Comparison of ENCODE assay signal across 13 mouse cellular contexts in the genomic region with DNA sequence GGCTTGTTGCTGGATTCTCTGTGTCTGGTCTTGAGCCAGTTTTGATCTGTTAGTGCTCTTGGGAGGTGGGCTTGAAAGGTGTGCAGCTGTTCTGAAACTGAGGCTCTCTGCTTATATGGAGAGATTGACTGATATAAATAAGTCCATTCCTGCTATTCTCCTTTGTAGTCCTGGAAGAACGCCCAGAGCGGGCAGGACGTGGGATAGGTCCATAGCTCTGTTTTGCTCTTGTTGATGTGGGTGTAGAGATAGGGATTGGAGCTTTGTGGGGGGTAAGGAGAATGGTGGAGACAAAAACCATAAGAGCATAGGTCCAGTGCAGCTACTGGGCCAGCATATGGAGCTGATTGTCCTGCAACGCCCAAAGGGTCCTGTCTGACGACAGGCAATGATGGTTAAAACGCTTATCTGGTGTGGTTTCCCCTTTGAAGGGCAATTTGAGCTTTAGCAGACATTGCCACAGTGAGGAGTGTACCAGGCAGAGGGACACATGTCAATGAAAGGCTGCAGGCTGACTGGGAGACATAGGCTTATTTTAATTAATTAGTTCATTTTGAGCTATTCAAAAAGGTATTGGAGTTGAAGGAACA. TPM values are rescaled to one million over a fixed set of nuclear protein-coding genes. Genes with fewer than 3 reads are reported as not detected.
DNase-seq lines count a peak whose midpoint lies in the region; ATAC-seq and TF ChIP-seq lines count a peak whose summit lies in the region.
"Had no signal": no experiment of that assay in that cellular context is flagged by ENCODE, and none has a peak within 500 bp of the region (broad histone marks: within the 10 kb centered on the region; RNA-seq: fewer than 3 reads in every experiment).

No protein-coding gene starts in this region.

- H3K27ac ChIP-seq in heart, embryonic 12.5 days (ENCODE audit: poor library complexity, severe bottlenecking), result no peak overlapping the region
- no peak overlapping the region for H3K27ac ChIP-seq in heart, adult 2 months
- H3K27ac ChIP-seq in liver, embryonic 12.5 days, result no peak overlapping the region
- H3K27ac ChIP-seq in midbrain, embryonic 11.5 days (ENCODE audit: low read depth, low read length), result no peak overlapping the region
- H3K27ac ChIP-seq: intestine, embryonic 15.5 days; limb, embryonic 13.5 days had no signal

- TF ChIP-seq EP300 in heart, adult 2 months (IDR thresholded peaks at IDR 0.05; ENCODE audit: insufficient read depth, low read depth, low read length), result no peak

- no peaks in the 10 kb centered on the region for H3K79me2 ChIP-seq in heart, adult 2 months (replicated peaks; ENCODE audit: control insufficient read depth, insufficient read depth, low read length)

- TF ChIP-seq CTCF in heart, adult 2 months (IDR thresholded peaks at IDR 0.05), result no peak

- H3K9me3 ChIP-seq in heart, embryonic 12.5 days (replicated peaks), result no peaks in the 10 kb centered on the region
- H3K9me3 ChIP-seq in liver, embryonic 12.5 days (replicated peaks), result no peaks in the 10 kb centered on the region
- no peaks in the 10 kb centered on the region for H3K9me3 ChIP-seq in midbrain, embryonic 11.5 days (ENCODE audit: control insufficient read depth, low read length)
- H3K9me3 ChIP-seq: intestine, embryonic 15.5 days; limb, embryonic 13.5 days had no signal

- 51% methylated on average over 6 of the region's 6 CpGs for WGBS in heart, embryonic 12.5 days
- WGBS in heart, adult 2 months, result 28% methylated on average over 6 of the region's 6 CpGs
- WGBS in liver, embryonic 12.5 days (ENCODE audit: insufficient replicate concordance), result 26% methylated on average over 6 of the region's 6 CpGs
- WGBS in midbrain, embryonic 11.5 days, result 78% methylated on average over 6 of the region's 6 CpGs

- H3K27me3 ChIP-seq in heart, embryonic 12.5 days (replicated peaks), result peaks cover 21% of the 10 kb centered on the region
- H3K27me3 ChIP-seq in heart, adult 2 months (ENCODE audit: control insufficient read depth, insufficient read depth, low read length), result no peaks in the 10 kb centered on the region
- H3K27me3 ChIP-seq in liver, embryonic 12.5 days (replicated peaks), result peaks cover 10% of the 10 kb centered on the region
- H3K27me3 ChIP-seq in midbrain, embryonic 11.5 days (ENCODE audit: control insufficient read depth, insufficient read depth, low read length), result no peaks in the 10 kb centered on the region; the same call in 1 of the 2 replicates
- H3K27me3 ChIP-seq: intestine, embryonic 15.5 days had no signal

- H3K36me3 ChIP-seq in heart, embryonic 12.5 days, result no peaks in the 10 kb centered on the region
- H3K36me3 ChIP-seq in heart, adult 2 months (ENCODE audit: control insufficient read depth, insufficient read depth, low read length), result no peaks in the 10 kb centered on the region
- H3K36me3 ChIP-seq in liver, embryonic 12.5 days, result no peaks in the 10 kb centered on the region
- H3K36me3 ChIP-seq in midbrain, embryonic 11.5 days (ENCODE audit: control insufficient read depth, insufficient read depth, low read length), result no peaks in the 10 kb centered on the region
- H3K36me3 ChIP-seq: intestine, embryonic 15.5 days; limb, embryonic 13.5 days had no signal

- no peak for ATAC-seq in heart, embryonic 12.5 days (ENCODE audit: insufficient number of reproducible peaks, low FRiP score)
- ATAC-seq in liver, embryonic 12.5 days, result no peak
- ATAC-seq in midbrain, embryonic 11.5 days (ENCODE audit: low FRiP score), result no peak
- ATAC-seq: intestine, embryonic 15.5 days had no signal

- DNase-seq in heart, adult 2 months, result no peak
- DNase-seq in CD4-positive helper T cell, adult 2 months (ENCODE audit: low read depth, low spot score), result peak; percentile 17
- peak; percentile 32 for DNase-seq in lung, postnatal 25 days (ENCODE audit: low spot score)
- DNase-seq in kidney, postnatal 4 days, result no peak
- no peak for DNase-seq in left cerebral cortex, adult 11 months (ENCODE audit: low spot score)
- DNase-seq in midbrain, embryonic 11.5 days (ENCODE audit: low spot score, missing footprints), result no peak
- DNase-seq: heart, postnatal 10 days; layer of hippocampus, adult 9-11 months had no signal

- no peak overlapping the region for H3K9ac ChIP-seq in heart, embryonic 12.5 days
- no peak overlapping the region for H3K9ac ChIP-seq in heart, adult 2 months (ENCODE audit: low read depth, low read length)
- H3K9ac ChIP-seq in liver, embryonic 12.5 days, result no peak overlapping the region
- H3K9ac ChIP-seq in midbrain, embryonic 11.5 days (ENCODE audit: low read length), result no peak overlapping the region
- H3K9ac ChIP-seq: intestine, embryonic 15.5 days; limb, embryonic 13.5 days had no signal

- no peak for TF ChIP-seq POLR2A in heart, adult 2 months (IDR thresholded peaks at IDR 0.05; ENCODE audit: insufficient read depth, low read depth, low read length)

- H3K4me1 ChIP-seq in heart, embryonic 12.5 days (replicated peaks), result peaks cover 26% of the 10 kb centered on the region
- H3K4me1 ChIP-seq in heart, adult 2 months (ENCODE audit: control insufficient read depth, insufficient read depth, low read length), result no peaks in the 10 kb centered on the region; the same call in 1 of the 2 replicates
- H3K4me1 ChIP-seq in liver, embryonic 12.5 days, result peaks cover 25% of the 10 kb centered on the region
- no peaks in the 10 kb centered on the region; the same call in 1 of the 2 replicates for H3K4me1 ChIP-seq in midbrain, embryonic 11.5 days (ENCODE audit: control insufficient read depth, insufficient read depth, low read length)

- intact Hi-C loops in heart, adult 2 months (cut with DNase I), result no loop called here

- H3K4me3 ChIP-seq in heart, embryonic 12.5 days, result no peak overlapping the region
- H3K4me3 ChIP-seq in heart, adult 2 months, result no peak overlapping the region
- peak overlapping the region; percentile 25 for H3K4me3 ChIP-seq in liver, embryonic 12.5 days
- no peak overlapping the region for H3K4me3 ChIP-seq in midbrain, embryonic 11.5 days (ENCODE audit: low read depth, low read length)
- H3K4me3 ChIP-seq: intestine, embryonic 15.5 days; limb, embryonic 13.5 days had no signal

- peak overlapping the region; percentile 22 for H3K4me2 ChIP-seq in heart, embryonic 12.5 days
- peak overlapping the region; percentile 48 for H3K4me2 ChIP-seq in liver, embryonic 12.5 days
- H3K4me2 ChIP-seq in midbrain, embryonic 11.5 days, result no peak overlapping the region
- H3K4me2 ChIP-seq: intestine, embryonic 15.5 days; limb, embryonic 13.5 days had no signal

RNA-seq across cellular contexts. Expression of gene Tnfrsf13b, which starts 16.5 kb away (rescaled TPM):
- polyA plus RNA-seq in heart, embryonic 12.5 days (2016; fragmentation: Nextera tagmentation; extraction: Ambion mirVana), result 1.5 and 2.2 TPM in 2 replicates
- under 1 TPM; 0.25 to 0.70 TPM for total RNA-seq in heart, adult 2 months (2021)
- 1.5 and 4.4 TPM in 2 replicates for polyA plus RNA-seq in heart, adult 2 months (2012; rRNA removed)
- polyA plus RNA-seq in liver, embryonic 12.5 days (2016; fragmentation: Nextera tagmentation; extraction: Ambion mirVana), result 3.2 and 4.8 TPM in 2 replicates
- polyA plus RNA-seq in midbrain, embryonic 11.5 days (2014; fragmentation: Nextera tagmentation; extraction: Ambion mirVana), result 1.1 and 1.4 TPM in 2 replicates
- polyA plus RNA-seq: C2C12 had no signal

RNA-seq across cellular contexts. Expression of gene Usp22, which starts 31.8 kb away (rescaled TPM):
- polyA plus RNA-seq in heart, embryonic 12.5 days (2016; fragmentation: Nextera tagmentation; extraction: Ambion mirVana), result 106 and 112 TPM in 2 replicates
- 10 to 100 TPM; 21.7 to 27.1 TPM for total RNA-seq in heart, adult 2 months (2021)
- polyA plus RNA-seq in heart, adult 2 months (2012; rRNA removed), result 22.6 and 26.7 TPM in 2 replicates
- 28.5 and 30.8 TPM in 2 replicates for polyA plus RNA-seq in liver, embryonic 12.5 days (2016; fragmentation: Nextera tagmentation; extraction: Ambion mirVana)
- 284 and 292 TPM in 2 replicates for polyA plus RNA-seq in midbrain, embryonic 11.5 days (2014; fragmentation: Nextera tagmentation; extraction: Ambion mirVana)

Comparison
In these comparisons a context has a peak if more than half of its experiments do, and no peak if none do; other contexts are left out.
1. DNase-seq: peak in CD4-positive helper T cell, adult 2 months (single experiment) and lung, postnatal 25 days (single experiment); none in heart, adult 2 months (0 of 2), kidney, postnatal 4 days (0 of 2), left cerebral cortex, adult 11 months (single experiment) and midbrain, embryonic 11.5 days (single experiment).